Mouse (Mus musculus) brain, adult 2 months (tissue): ENCODE measurements at regions not wholly inside any gene's neighbourhood (a gene's known extent, or its start where the extent isn't known, plus 50 kb on each side); places are given as distances from the start of the nearest gene placed in this dataset.

ENCODE experiments used
- DNase-seq: peaks from one replicate; pipeline ENCODE4 v3.0.0; 2011; ENCODE audit warnings: low read depth, low spot score

GRCm38 (mm10) chr3:61740088-61740487 is 374.3 kb upstream of the B430305J03Rik start:
- DNase-seq = peak; percentile 57

- peak; percentile 71 for DNase-seq
These were observed 372.8 kb upstream of the B430305J03Rik start for GRCm38 (mm10) chr3:61738528-61738927.

GRCm38 (mm10) chr3:61716785-61717184 is 351.0 kb upstream of the B430305J03Rik start:
- peak; percentile 60 for DNase-seq

- DNase-seq = peak; percentile 20
These were observed 322.4 kb upstream of the B430305J03Rik start for GRCm38 (mm10) chr3:61687933-61688705.

- DNase-seq = no peak
These were observed 305.1 kb upstream of the B430305J03Rik start for GRCm38 (mm10) chr3:61670874-61671273.

- no peak for DNase-seq
These were observed 290.4 kb upstream of the B430305J03Rik start for GRCm38 (mm10) chr3:61656143-61656542.

GRCm38 (mm10) chr3:61628535-61628934 is 262.8 kb upstream of the B430305J03Rik start:
- no peak for DNase-seq

GRCm38 (mm10) chr3:61628099-61628498 is 262.3 kb upstream of the B430305J03Rik start:
- peak; percentile 12 for DNase-seq

- DNase-seq = no peak
These were observed 258.3 kb upstream of the B430305J03Rik start for GRCm38 (mm10) chr3:61623954-61624487.

- no peak for DNase-seq
These were observed 239.7 kb upstream of the B430305J03Rik start for GRCm38 (mm10) chr3:61605469-61605868.

GRCm38 (mm10) chr3:61602891-61603290 is 237.1 kb upstream of the B430305J03Rik start:
- DNase-seq = no peak

GRCm38 (mm10) chr3:61595574-61595973 is 229.8 kb upstream of the B430305J03Rik start:
- DNase-seq = no peak

GRCm38 (mm10) chr3:61592342-61592741 is 226.6 kb upstream of the B430305J03Rik start:
- no peak for DNase-seq

- DNase-seq = peak; percentile 8
These were observed 217.9 kb upstream of the B430305J03Rik start for GRCm38 (mm10) chr3:61583669-61584068.

GRCm38 (mm10) chr3:61582927-61583326 is 217.2 kb upstream of the B430305J03Rik start:
- peak; percentile 34 for DNase-seq

GRCm38 (mm10) chr3:61580252-61580651 is 214.5 kb upstream of the B430305J03Rik start:
- DNase-seq = no peak

- DNase-seq = peak; percentile 29
These were observed 171.4 kb upstream of the B430305J03Rik start for GRCm38 (mm10) chr3:61537113-61537512.

GRCm38 (mm10) chr3:61535751-61536150 is 170.0 kb upstream of the B430305J03Rik start:
- peak; percentile 73 for DNase-seq

- DNase-seq = no peak
These were observed 137.4 kb upstream of the B430305J03Rik start for GRCm38 (mm10) chr3:61503178-61503577.

- no peak for DNase-seq
These were observed 129.1 kb upstream of the B430305J03Rik start for GRCm38 (mm10) chr3:61494835-61495234.

GRCm38 (mm10) chr3:61486808-61487389 is 121.1 kb upstream of the B430305J03Rik start:
- DNase-seq = peak; percentile 62

- DNase-seq = no peak
These were observed 113.3 kb upstream of the B430305J03Rik start for GRCm38 (mm10) chr3:61478861-61479584.
